Mouse (Mus musculus): ENCODE results near the gene Csf2rb. TPM values are rescaled to one million over a fixed set of nuclear protein-coding genes. Genes with fewer than 3 reads are reported as not detected.

Csf2rb gene
- polyA plus RNA-seq, 1 experiment from 2014 or later, result 3.4 TPM

- Histone ChIP-seq H3K4me1 (ENCODE audit: control insufficient read depth, insufficient read depth, low read length) (no peaks in the 10 kb centered on the region), H3K36me3 (ENCODE audit: control insufficient read depth, insufficient read depth, low read length) (no peaks in the 10 kb centered on the region), H3K9ac (ENCODE audit: low read length) (no peak overlapping the region), H3K4me2 (ENCODE audit: low read depth, low read length) (no peak overlapping the region), H3K4me3 (replicated peaks; ENCODE audit: low read length) (no peak overlapping the region), H3K27me3 (ENCODE audit: control insufficient read depth, insufficient read depth, low read length) (no peaks in the 10 kb centered on the region), H3K27ac (ENCODE audit: low read length) (no peak overlapping the region), H3K9me3 (replicated peaks; ENCODE audit: control insufficient read depth, low read length) (no peaks in the 10 kb centered on the region)
- ATAC-seq (ENCODE audit: insufficient read depth, low FRiP score), result no peak
- WGBS, result 75% methylated on average over 2 of the region's 2 CpGs
Measured at GRCm38 (mm10) chr15:78380208-78380607, 54.7 kb downstream of the Csf2rb start.

- no peak overlapping the region for H3K27ac ChIP-seq (ENCODE audit: low read length)
- no peak overlapping the region for H3K4me2 ChIP-seq (ENCODE audit: low read depth, low read length)
- H3K27me3 ChIP-seq (ENCODE audit: control insufficient read depth, insufficient read depth, low read length), result no peaks in the 10 kb centered on the region
- no peaks in the 10 kb centered on the region for H3K4me1 ChIP-seq (ENCODE audit: control insufficient read depth, insufficient read depth, low read length)
- no peaks in the 10 kb centered on the region for H3K9me3 ChIP-seq (replicated peaks; ENCODE audit: control insufficient read depth, low read length)
- no peak for ATAC-seq (ENCODE audit: insufficient read depth, low FRiP score)
- no peak overlapping the region for H3K9ac ChIP-seq (ENCODE audit: low read length)
- no peaks in the 10 kb centered on the region for H3K36me3 ChIP-seq (ENCODE audit: control insufficient read depth, insufficient read depth, low read length)
- 62% methylated on average over 4 of the region's 4 CpGs for WGBS
- H3K4me3 ChIP-seq (replicated peaks; ENCODE audit: low read length), result no peak overlapping the region
Measured at GRCm38 (mm10) chr15:78380741-78381140, 55.2 kb downstream of the Csf2rb start.

GRCm38 (mm10) chr15:78382115-78382514 is 56.6 kb downstream of the Csf2rb start:
- ATAC-seq (ENCODE audit: insufficient read depth, low FRiP score), result no peak
- H3K36me3 ChIP-seq (ENCODE audit: control insufficient read depth, insufficient read depth, low read length), result no peaks in the 10 kb centered on the region
- WGBS, result 80% methylated on average over 4 of the region's 4 CpGs
- no peak overlapping the region for H3K4me3 ChIP-seq (replicated peaks; ENCODE audit: low read length)
- H3K27me3 ChIP-seq (ENCODE audit: control insufficient read depth, insufficient read depth, low read length), result no peaks in the 10 kb centered on the region
- no peak overlapping the region for H3K9ac ChIP-seq (ENCODE audit: low read length)
- no peaks in the 10 kb centered on the region for H3K4me1 ChIP-seq (ENCODE audit: control insufficient read depth, insufficient read depth, low read length)
- no peak overlapping the region for H3K27ac ChIP-seq (ENCODE audit: low read length)
- no peak overlapping the region for H3K4me2 ChIP-seq (ENCODE audit: low read depth, low read length)
- H3K9me3 ChIP-seq (replicated peaks; ENCODE audit: control insufficient read depth, low read length), result no peaks in the 10 kb centered on the region

GRCm38 (mm10) chr15:78383450-78384219 is 58.1 kb downstream of the Csf2rb start:
- no peak for ATAC-seq (ENCODE audit: insufficient read depth, low FRiP score)
- Histone ChIP-seq H3K27ac (ENCODE audit: low read length) (peak overlapping the region; percentile 17; the same call in 1 of the 2 replicates), H3K9me3 (replicated peaks; ENCODE audit: control insufficient read depth, low read length) (no peaks in the 10 kb centered on the region), H3K9ac (ENCODE audit: low read length) (no peak overlapping the region), H3K4me1 (ENCODE audit: control insufficient read depth, insufficient read depth, low read length) (no peaks in the 10 kb centered on the region), H3K4me2 (ENCODE audit: low read depth, low read length) (no peak overlapping the region), H3K36me3 (ENCODE audit: control insufficient read depth, insufficient read depth, low read length) (no peaks in the 10 kb centered on the region), H3K27me3 (ENCODE audit: control insufficient read depth, insufficient read depth, low read length) (no peaks in the 10 kb centered on the region), H3K4me3 (replicated peaks; ENCODE audit: low read length) (no peak overlapping the region)
- WGBS, result 78% methylated on average over 11 of the region's 11 CpGs

- no peak overlapping the region for H3K9ac ChIP-seq (ENCODE audit: low read length)
- H3K4me3 ChIP-seq (replicated peaks; ENCODE audit: low read length), result no peak overlapping the region
- H3K36me3 ChIP-seq (ENCODE audit: control insufficient read depth, insufficient read depth, low read length), result no peaks in the 10 kb centered on the region
- no peaks in the 10 kb centered on the region for H3K27me3 ChIP-seq (ENCODE audit: control insufficient read depth, insufficient read depth, low read length)
- no peak overlapping the region for H3K27ac ChIP-seq (ENCODE audit: low read length)
- H3K4me2 ChIP-seq (ENCODE audit: low read depth, low read length), result no peak overlapping the region
- H3K4me1 ChIP-seq (ENCODE audit: control insufficient read depth, insufficient read depth, low read length), result no peaks in the 10 kb centered on the region
- no peak for ATAC-seq (ENCODE audit: insufficient read depth, low FRiP score)
- WGBS, result 65% methylated on average over 7 of the region's 7 CpGs
- no peaks in the 10 kb centered on the region for H3K9me3 ChIP-seq (replicated peaks; ENCODE audit: control insufficient read depth, low read length)
Measured at GRCm38 (mm10) chr15:78384220-78385116, 58.9 kb downstream of the Csf2rb start.

GRCm38 (mm10) chr15:78385564-78385963 is 60.0 kb downstream of the Csf2rb start:
- no peak for ATAC-seq (ENCODE audit: insufficient read depth, low FRiP score)

GRCm38 (mm10) chr15:78390855-78391254 is 65.3 kb downstream of the Csf2rb start:
- no peak for ATAC-seq (ENCODE audit: insufficient read depth, low FRiP score)
- no peak overlapping the region for H3K4me2 ChIP-seq (ENCODE audit: low read depth, low read length)
- no peak overlapping the region for H3K4me3 ChIP-seq (replicated peaks; ENCODE audit: low read length)
- H3K9me3 ChIP-seq (replicated peaks; ENCODE audit: control insufficient read depth, low read length), result no peaks in the 10 kb centered on the region
- H3K27ac ChIP-seq (ENCODE audit: low read length), result no peak overlapping the region
- H3K27me3 ChIP-seq (ENCODE audit: control insufficient read depth, insufficient read depth, low read length), result no peaks in the 10 kb centered on the region
- H3K4me1 ChIP-seq (ENCODE audit: control insufficient read depth, insufficient read depth, low read length), result no peaks in the 10 kb centered on the region
- 72% methylated on average over 3 of the region's 3 CpGs for WGBS
- no peak overlapping the region for H3K9ac ChIP-seq (ENCODE audit: low read length)
- H3K36me3 ChIP-seq (ENCODE audit: control insufficient read depth, insufficient read depth, low read length), result no peaks in the 10 kb centered on the region

More at GRCm38 (mm10) chr15:78385564-78385963, 60.0 kb downstream of the Csf2rb start:
- Histone ChIP-seq H3K4me2 (ENCODE audit: low read depth, low read length) (no peak overlapping the region), H3K9ac (ENCODE audit: low read length) (no peak overlapping the region), H3K36me3 (ENCODE audit: control insufficient read depth, insufficient read depth, low read length) (no peaks in the 10 kb centered on the region), H3K4me3 (replicated peaks; ENCODE audit: low read length) (no peak overlapping the region), H3K27ac (ENCODE audit: low read length) (no peak overlapping the region), H3K9me3 (replicated peaks; ENCODE audit: control insufficient read depth, low read length) (no peaks in the 10 kb centered on the region), H3K4me1 (ENCODE audit: control insufficient read depth, insufficient read depth, low read length) (no peaks in the 10 kb centered on the region), H3K27me3 (ENCODE audit: control insufficient read depth, insufficient read depth, low read length) (no peaks in the 10 kb centered on the region)
- WGBS, result 91% methylated on average over 1 of the region's 1 CpGs

- no peak for ATAC-seq (ENCODE audit: insufficient read depth, low FRiP score)
- H3K27ac ChIP-seq (ENCODE audit: low read length), result no peak within 1 kb of the TSS
- no peaks in the 10 kb centered on the region for H3K9me3 ChIP-seq (replicated peaks; ENCODE audit: control insufficient read depth, low read length)
Measured at GRCm38 (mm10) chr15:78395478-78395962, 70.0 kb downstream of the Csf2rb start, which contains the start of gene Tex33. Gene Tex33, minus strand, starts transcription at chr15:78395912.

GRCm38 (mm10) chr15:78401345-78401744 is 75.8 kb downstream of the Csf2rb start:
- H3K4me3 ChIP-seq (replicated peaks; ENCODE audit: low read length), result no peak overlapping the region
- peak overlapping the region; percentile 90; the same call in 1 of the 2 replicates for H3K4me2 ChIP-seq (ENCODE audit: low read depth, low read length)
- no peaks in the 10 kb centered on the region for H3K9me3 ChIP-seq (replicated peaks; ENCODE audit: control insufficient read depth, low read length)
- peak overlapping the region; percentile 12; the same call in 1 of the 2 replicates for H3K9ac ChIP-seq (ENCODE audit: low read length)
- ATAC-seq (ENCODE audit: insufficient read depth, low FRiP score), result no peak
- peak overlapping the region; percentile 99 for H3K27ac ChIP-seq (ENCODE audit: low read length)
- H3K36me3 ChIP-seq (ENCODE audit: control insufficient read depth, insufficient read depth, low read length), result no peaks in the 10 kb centered on the region
- no peaks in the 10 kb centered on the region for H3K27me3 ChIP-seq (ENCODE audit: control insufficient read depth, insufficient read depth, low read length)
- 70% methylated on average over 6 of the region's 6 CpGs for WGBS
- peaks cover 38% of the 10 kb centered on the region for H3K4me1 ChIP-seq (ENCODE audit: control insufficient read depth, insufficient read depth, low read length)

More at GRCm38 (mm10) chr15:78395478-78395962, 70.0 kb downstream of the Csf2rb start, which contains the start of gene Tex33:
- Histone ChIP-seq H3K9ac (ENCODE audit: low read length) (no peak within 1 kb of the TSS), H3K4me1 (ENCODE audit: control insufficient read depth, insufficient read depth, low read length) (no peaks in the 10 kb centered on the region), H3K36me3 (ENCODE audit: control insufficient read depth, insufficient read depth, low read length) (no peaks in the 10 kb centered on the region), H3K4me2 (ENCODE audit: low read depth, low read length) (no peak within 1 kb of the TSS), H3K27me3 (ENCODE audit: control insufficient read depth, insufficient read depth, low read length) (no peaks in the 10 kb centered on the region), H3K4me3 (replicated peaks; ENCODE audit: low read length) (no peak within 1 kb of the TSS)
- 73% methylated on average over 8 of the region's 8 CpGs for WGBS
